Comparison of ENCODE assay signal across 10 mouse cellular contexts in genomic region chr2:26534616-26535015, GRCm38 (mm10). TPM values are rescaled to one million over a fixed set of nuclear protein-coding genes. Genes with fewer than 3 reads are reported as not detected.
DNase-seq lines count a peak whose midpoint lies in the region; ATAC-seq lines count a peak whose summit lies in the region.
"Had no signal": no experiment of that assay in that cellular context is flagged by ENCODE, and none has a peak within 500 bp of the region (broad histone marks: within the 10 kb centered on the region; RNA-seq: fewer than 3 reads in every experiment).

No protein-coding gene starts in this region.

- 83% methylated on average over 2 of the region's 2 CpGs for WGBS in midbrain, embryonic 10.5 days
- 89% methylated on average over 2 of the region's 2 CpGs for WGBS in midbrain, embryonic 11.5 days
- 29% methylated on average over 2 of the region's 2 CpGs for WGBS in heart, embryonic 14.5 days

- no peak overlapping the region for H3K9ac ChIP-seq in midbrain, embryonic 11.5 days (ENCODE audit: low read length)
- no peak overlapping the region for H3K9ac ChIP-seq in heart, embryonic 14.5 days (ENCODE audit: low read length)
- H3K9ac ChIP-seq: neural tube, embryonic 12.5 days had no signal

- no peak overlapping the region for H3K4me2 ChIP-seq in midbrain, embryonic 11.5 days
- H3K4me2 ChIP-seq in heart, embryonic 14.5 days (ENCODE audit: low read length) = no peak overlapping the region
- H3K4me2 ChIP-seq: neural tube, embryonic 12.5 days had no signal

- H3K4me3 ChIP-seq in midbrain, embryonic 10.5 days = no peak overlapping the region
- no peak overlapping the region for H3K4me3 ChIP-seq in midbrain, embryonic 11.5 days (ENCODE audit: low read depth, low read length)
- no peak overlapping the region for H3K4me3 ChIP-seq in heart, embryonic 14.5 days (ENCODE audit: control insufficient read depth in 1 of 2, insufficient read depth in 1 of 2, low read depth in 1 of 2, low read length in 2 of 2)
- H3K4me3 ChIP-seq: neural tube, embryonic 12.5 days had no signal

- no peaks in the 10 kb centered on the region for H3K36me3 ChIP-seq in midbrain, embryonic 10.5 days
- H3K36me3 ChIP-seq in midbrain, embryonic 11.5 days (ENCODE audit: control insufficient read depth, insufficient read depth, low read length) = no peaks in the 10 kb centered on the region
- no peaks in the 10 kb centered on the region for H3K36me3 ChIP-seq in heart, embryonic 14.5 days (ENCODE audit: control insufficient read depth, insufficient read depth, low read length)
- H3K36me3 ChIP-seq: neural tube, embryonic 12.5 days had no signal

- peaks cover 65% of the 10 kb centered on the region for H3K4me1 ChIP-seq in midbrain, embryonic 10.5 days
- peaks cover 24% of the 10 kb centered on the region for H3K4me1 ChIP-seq in midbrain, embryonic 11.5 days (ENCODE audit: control insufficient read depth, insufficient read depth, low read length)
- peaks cover 0 to 7% of the 10 kb centered on the region in 2 experiments; a peak in 3 of 4 replicates for H3K4me1 ChIP-seq in heart, embryonic 14.5 days (ENCODE audit: control insufficient read depth in 2 of 2, insufficient read depth in 2 of 2, low read length in 2 of 2)

- H3K9me3 ChIP-seq in midbrain, embryonic 10.5 days (replicated peaks) = no peaks in the 10 kb centered on the region
- H3K9me3 ChIP-seq in midbrain, embryonic 11.5 days (ENCODE audit: control insufficient read depth, low read length) = no peaks in the 10 kb centered on the region
- H3K9me3 ChIP-seq in heart, embryonic 14.5 days (ENCODE audit: control insufficient read depth, low read length) = no peaks in the 10 kb centered on the region
- H3K9me3 ChIP-seq: neural tube, embryonic 12.5 days had no signal

- no peak for ATAC-seq in midbrain, embryonic 11.5 days (ENCODE audit: low FRiP score)
- 0 out of 2 replicates have a peak, but pooled peaks have one; percentile 31 for ATAC-seq in heart, embryonic 14.5 days (ENCODE audit: insufficient number of reproducible peaks, insufficient read depth, low FRiP score, low read depth)
- peak; percentile 82 for ATAC-seq in megakaryocyte progenitor cell, adult 5-6 weeks (replicated peaks; ENCODE audit: poor library complexity)

- no peak for DNase-seq in midbrain, embryonic 10.5 days (ENCODE audit: low spot score)
- no peak for DNase-seq in midbrain, embryonic 11.5 days (ENCODE audit: low spot score, missing footprints)
- DNase-seq in brain, adult 2 months (ENCODE audit: low read depth, low spot score) = peak; percentile 57
- peak; percentile 78 to 82 for DNase-seq in kidney, postnatal 36 days
- no peak for DNase-seq in thymus, postnatal 14 days
- DNase-seq in thymus, postnatal 25 days = no peak

- no peaks in the 10 kb centered on the region; the same call in 1 of the 2 replicates for H3K27me3 ChIP-seq in midbrain, embryonic 10.5 days (ENCODE audit: low read depth, poor library complexity, severe bottlenecking)
- H3K27me3 ChIP-seq in midbrain, embryonic 11.5 days (ENCODE audit: control insufficient read depth, insufficient read depth, low read length) = no peaks in the 10 kb centered on the region
- H3K27me3 ChIP-seq in heart, embryonic 14.5 days (ENCODE audit: control insufficient read depth, insufficient read depth, low read length) = no peaks in the 10 kb centered on the region
- H3K27me3 ChIP-seq: neural tube, embryonic 12.5 days had no signal

- H3K27ac ChIP-seq in midbrain, embryonic 10.5 days (replicated peaks) = peak overlapping the region; percentile 82
- no peak overlapping the region for H3K27ac ChIP-seq in midbrain, embryonic 11.5 days (ENCODE audit: low read depth, low read length)
- H3K27ac ChIP-seq in heart, embryonic 14.5 days (replicated peaks in 1 of 2; ENCODE audit: control insufficient read depth in 1 of 2, insufficient read depth in 1 of 2, low read depth in 2 of 2, low read length in 2 of 2) = no peak overlapping the region

RNA-seq across cellular contexts. Expression of gene Notch1, which starts 18.2 kb away (rescaled TPM):
- 30.1 and 38.3 TPM in 2 replicates for polyA plus RNA-seq in midbrain, embryonic 10.5 days (2016; fragmentation: Nextera tagmentation; extraction: Ambion mirVana)
- 40.8 and 47.5 TPM in 2 replicates for polyA plus RNA-seq in midbrain, embryonic 11.5 days (2014; fragmentation: Nextera tagmentation; extraction: Ambion mirVana)
- 21.2 and 21.6 TPM in 2 replicates for polyA plus RNA-seq in heart, embryonic 14.5 days (2014; fragmentation: Nextera tagmentation; extraction: Ambion mirVana)
- 15.5 and 19.0 TPM in 2 replicates for total RNA-seq in megakaryocyte progenitor cell, adult 5-6 weeks (2015)
- 8.8 and 9.3 TPM in 2 replicates for total RNA-seq in megakaryocyte progenitor cell, adult 5-6 weeks (2017)

RNA-seq across cellular contexts. Expression of gene Egfl7, which starts 45.2 kb away (rescaled TPM):
- 68.5 and 85.7 TPM in 2 replicates for polyA plus RNA-seq in midbrain, embryonic 10.5 days (2016; fragmentation: Nextera tagmentation; extraction: Ambion mirVana)
- polyA plus RNA-seq in midbrain, embryonic 11.5 days (2014; fragmentation: Nextera tagmentation; extraction: Ambion mirVana) = 52.6 and 58.3 TPM in 2 replicates
- 161 and 177 TPM in 2 replicates for polyA plus RNA-seq in heart, embryonic 14.5 days (2014; fragmentation: Nextera tagmentation; extraction: Ambion mirVana)
- total RNA-seq in megakaryocyte progenitor cell, adult 5-6 weeks (2015) = 29.9 and 58.3 TPM in 2 replicates
- total RNA-seq in megakaryocyte progenitor cell, adult 5-6 weeks (2017) = 24.6 and 24.9 TPM in 2 replicates

RNA-seq across cellular contexts. Expression of gene Gm20532, which starts 51.8 kb away (rescaled TPM):
- polyA plus RNA-seq in midbrain, embryonic 10.5 days (2016; fragmentation: Nextera tagmentation; extraction: Ambion mirVana) = not detected in 2 replicates
- not detected in 2 replicates for polyA plus RNA-seq in midbrain, embryonic 11.5 days (2014; fragmentation: Nextera tagmentation; extraction: Ambion mirVana)
- polyA plus RNA-seq in heart, embryonic 14.5 days (2014; fragmentation: Nextera tagmentation; extraction: Ambion mirVana) = not detected in 2 replicates
- total RNA-seq in megakaryocyte progenitor cell, adult 5-6 weeks (2015) = not detected in 2 replicates
- not detected in 2 replicates for total RNA-seq in megakaryocyte progenitor cell, adult 5-6 weeks (2017)
- polyA plus RNA-seq: gonadal fat pad, adult 2 months; neural tube, embryonic 12.5 days had no signal

Comparison
In these comparisons a context has a peak if more than half of its experiments do, and no peak if none do; other contexts are left out.
1. DNase-seq: peak in brain, adult 2 months (single experiment) and kidney, postnatal 36 days (2 of 2); none in midbrain, embryonic 10.5 days (single experiment), midbrain, embryonic 11.5 days (single experiment), thymus, postnatal 14 days (single experiment) and thymus, postnatal 25 days (single experiment).